Mouse (Mus musculus) ES-Bruce4 (cell line): ENCODE measurements around the gene Ntn5. TPM values are rescaled to one million over a fixed set of nuclear protein-coding genes. Genes with fewer than 3 reads are reported as not detected.

ENCODE experiments used
- H3K27ac ChIP-seq: 2 replicates; pipeline ENCODE4 v1.5.1; 2012; ENCODE audit warnings: low read length, inconsistent platforms; ENCODE audit not compliant: insufficient read depth
- H3K27me3 ChIP-seq: 2 replicates; pipeline ENCODE4 v1.6.1; 2012; ENCODE audit warnings: mild to moderate bottlenecking, low read length, inconsistent platforms; ENCODE audit not compliant: control insufficient read depth, poor library complexity, insufficient read depth, severe bottlenecking
- H3K36me3 ChIP-seq: 2 replicates; pipeline ENCODE4 v1.6.1; 2012; ENCODE audit warnings: inconsistent platforms, mild to moderate bottlenecking, low read length, moderate library complexity; ENCODE audit not compliant: control insufficient read depth, poor library complexity, insufficient read depth, severe bottlenecking
- H3K4me1 ChIP-seq: one replicate; pipeline ENCODE4 v1.8.1; 2011; ENCODE audit warnings: low read length; ENCODE audit not compliant: control insufficient read depth, insufficient read depth
- H3K4me3 ChIP-seq: 2 replicates; pipeline ENCODE4 v1.5.1; 2011; ENCODE audit warnings: low read depth, mild to moderate bottlenecking, low read length
- H3K9ac ChIP-seq: 2 replicates; pipeline ENCODE4 v1.6.1; 2012; ENCODE audit warnings: low read depth, mild to moderate bottlenecking, inconsistent platforms; ENCODE audit not compliant: poor library complexity, severe bottlenecking
- H3K9me3 ChIP-seq: replicated peaks from 2 replicates; pipeline ENCODE4 v1.6.1; 2012; ENCODE audit warnings: mild to moderate bottlenecking, low read length, inconsistent platforms; ENCODE audit not compliant: control insufficient read depth, poor library complexity, insufficient read depth, severe bottlenecking
- CTCF ChIP-seq: IDR thresholded peaks from one replicate; pipeline ENCODE4 v1.8.1; 2011; ENCODE audit warnings: low read depth, low read length
- EP300 ChIP-seq: IDR thresholded peaks from 2 replicates; pipeline ENCODE4 v1.6.1; 2011; ENCODE audit warnings: low read depth, low read length; ENCODE audit not compliant: insufficient read depth
- POLR2A ChIP-seq: IDR thresholded peaks from one replicate; pipeline ENCODE4 v1.8.1; 2011; ENCODE audit warnings: low read length; ENCODE audit not compliant: insufficient read depth
- polyA plus RNA-seq: library from polyadenylated mRNA; stranded (reverse); fragments of >200 nt; gene quantifications from 2 replicates; pipeline ENCODE4 v1.2.4, GENCODE M21; 2011; ENCODE audit warnings: low read depth; ENCODE audit not compliant: missing spikeins, insufficient read depth, insufficient read length

The Ntn5 gene
- polyA plus RNA-seq, 1 experiment = 0.51 TPM

DNA sequence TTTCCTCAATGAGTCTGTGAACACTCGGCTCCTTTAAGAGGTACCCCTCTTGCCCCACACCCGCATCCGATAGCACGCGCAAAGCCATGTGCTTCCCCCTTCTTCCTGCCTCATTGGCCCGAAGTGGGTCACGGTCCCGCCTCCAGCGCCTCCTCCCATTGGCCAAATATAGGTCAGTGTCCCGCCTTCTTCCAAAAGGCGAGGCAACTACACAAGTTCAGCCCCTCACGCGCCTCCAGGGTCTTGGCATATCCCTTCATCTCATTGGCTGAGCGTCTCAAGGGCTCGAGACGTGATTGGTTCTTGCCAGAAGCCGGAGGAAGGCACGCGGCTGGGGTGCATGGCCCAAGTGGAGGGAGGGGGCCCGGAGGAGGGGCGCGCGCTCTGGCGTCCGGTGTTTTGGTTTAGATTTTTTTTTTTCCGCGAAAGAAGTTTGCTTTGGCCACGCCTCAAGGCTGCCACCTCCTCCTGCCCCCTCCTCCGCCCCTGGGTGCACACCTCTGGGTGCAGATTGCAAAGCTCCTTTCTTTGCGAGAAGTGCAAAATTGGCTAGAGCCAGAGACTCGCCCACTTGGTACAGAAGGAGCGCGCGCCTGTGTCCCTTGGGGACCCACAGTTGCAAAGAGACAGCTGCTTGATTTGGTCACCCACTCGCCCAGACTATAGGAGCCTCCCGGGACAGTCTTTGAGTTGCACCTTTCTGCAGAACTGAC, 21.1 kb downstream of the Ntn5 start, which contains the start of gene Dbp:
TSS of gene Dbp (plus strand) at position 359 of the 713 bp plus-strand sequence.
- peak within 1 kb of the TSS; percentile 66 for H3K4me3 ChIP-seq
- no peaks in the 10 kb centered on the region for H3K9me3 ChIP-seq
- peaks cover 10% of the 10 kb centered on the region for H3K4me1 ChIP-seq
- H3K9ac ChIP-seq = peak within 1 kb of the TSS; percentile 86
- H3K27ac ChIP-seq = no peak within 1 kb of the TSS
- TF ChIP-seq EP300 (no peak), CTCF (no peak), POLR2A (no peak)
- peaks cover under 1% of the 10 kb centered on the region; the same call in 1 of the 2 replicates for H3K27me3 ChIP-seq
- no peaks in the 10 kb centered on the region for H3K36me3 ChIP-seq

DNA sequence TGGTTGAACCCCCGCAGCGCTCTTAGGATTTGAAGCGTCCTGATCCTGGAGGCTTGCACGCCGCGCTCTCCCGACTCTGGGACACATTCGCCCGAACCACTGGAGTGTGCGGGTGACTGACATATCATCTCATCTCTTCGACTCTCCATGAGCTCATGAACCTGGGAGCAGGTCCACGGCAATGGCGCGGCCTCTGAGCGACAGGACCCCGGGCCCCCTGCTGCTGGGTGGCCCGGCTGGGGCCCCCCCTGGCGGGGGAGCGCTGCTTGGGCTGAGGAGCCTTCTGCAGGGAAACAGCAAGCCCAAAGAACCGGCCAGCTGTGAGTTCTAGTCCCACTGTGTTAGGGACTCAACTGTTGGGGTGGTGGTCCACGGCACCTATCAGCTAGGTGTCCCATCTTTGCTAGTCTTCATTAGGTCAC, 21.6 kb downstream of the Ntn5 start:
- Histone ChIP-seq H3K4me1 (peaks cover 10% of the 10 kb centered on the region), H3K4me3 (peak overlapping the region; percentile 66), H3K27me3 (no peaks in the 10 kb centered on the region), H3K9ac (peak overlapping the region; percentile 34), H3K36me3 (no peaks in the 10 kb centered on the region), H3K27ac (no peak overlapping the region), H3K9me3 (no peaks in the 10 kb centered on the region)
- no peak for TF ChIP-seq EP300
- no peak for TF ChIP-seq POLR2A
- no peak for TF ChIP-seq CTCF

DNA sequence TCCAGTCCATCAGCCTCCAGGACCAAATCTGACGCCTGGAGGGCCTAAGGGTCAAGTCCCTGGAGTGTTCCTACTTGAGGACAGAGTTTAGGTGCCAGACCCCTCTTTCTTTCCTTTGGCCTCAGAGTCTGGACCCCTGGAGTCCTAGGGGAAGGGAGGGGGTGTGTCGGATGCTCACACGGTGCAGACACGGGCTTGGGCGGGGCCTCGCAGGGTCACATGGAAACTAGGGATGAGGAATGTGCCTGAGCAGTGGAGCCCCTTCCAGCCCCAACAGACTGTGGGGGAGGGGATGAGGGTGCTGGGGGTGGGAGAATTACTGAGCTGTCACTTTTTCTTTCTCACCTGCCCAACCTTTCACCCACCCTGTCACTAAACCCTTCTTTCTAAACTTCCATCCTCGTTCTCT, 22.1 kb downstream of the Ntn5 start:
- Histone ChIP-seq H3K9ac (peak overlapping the region; percentile 86), H3K27ac (no peak overlapping the region), H3K4me1 (peaks cover 10% of the 10 kb centered on the region), H3K4me3 (peak overlapping the region; percentile 89), H3K27me3 (no peaks in the 10 kb centered on the region), H3K9me3 (no peaks in the 10 kb centered on the region), H3K36me3 (no peaks in the 10 kb centered on the region)
- TF ChIP-seq CTCF (no peak), EP300 (peak; percentile 76)

DNA sequence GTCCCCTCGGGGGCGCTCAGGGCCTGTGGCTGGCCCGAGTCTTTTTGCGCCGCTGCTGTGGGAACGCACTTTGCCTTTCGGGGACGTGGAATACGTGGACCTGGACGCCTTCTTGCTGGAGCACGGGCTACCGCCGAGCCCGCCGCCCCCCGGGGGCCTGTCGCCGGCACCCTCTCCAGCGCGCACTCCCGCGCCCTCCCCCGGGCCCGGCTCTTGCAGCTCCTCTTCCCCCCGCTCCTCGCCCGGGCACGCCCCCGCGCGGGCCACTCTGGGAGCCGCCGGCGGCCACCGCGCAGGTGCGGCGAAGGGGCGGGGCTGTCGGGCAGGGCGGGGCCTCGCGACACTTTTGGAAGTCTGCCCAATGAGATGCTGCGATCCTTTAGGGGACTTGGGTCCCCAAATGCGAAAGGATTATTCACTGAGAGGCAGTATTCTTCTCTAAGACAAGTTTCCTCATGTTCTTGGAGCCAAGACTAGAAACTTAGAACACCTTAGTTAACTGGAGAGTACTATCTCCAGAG, 23.0 kb downstream of the Ntn5 start:
- TF ChIP-seq POLR2A (no peak), CTCF (no peak), EP300 (no peak)
- Histone ChIP-seq H3K9me3 (no peaks in the 10 kb centered on the region), H3K36me3 (no peaks in the 10 kb centered on the region), H3K9ac (peak overlapping the region; percentile 86), H3K27ac (peak overlapping the region; percentile 78), H3K27me3 (no peaks in the 10 kb centered on the region), H3K4me3 (peak overlapping the region; percentile 89), H3K4me1 (peaks cover 10% of the 10 kb centered on the region)

DNA sequence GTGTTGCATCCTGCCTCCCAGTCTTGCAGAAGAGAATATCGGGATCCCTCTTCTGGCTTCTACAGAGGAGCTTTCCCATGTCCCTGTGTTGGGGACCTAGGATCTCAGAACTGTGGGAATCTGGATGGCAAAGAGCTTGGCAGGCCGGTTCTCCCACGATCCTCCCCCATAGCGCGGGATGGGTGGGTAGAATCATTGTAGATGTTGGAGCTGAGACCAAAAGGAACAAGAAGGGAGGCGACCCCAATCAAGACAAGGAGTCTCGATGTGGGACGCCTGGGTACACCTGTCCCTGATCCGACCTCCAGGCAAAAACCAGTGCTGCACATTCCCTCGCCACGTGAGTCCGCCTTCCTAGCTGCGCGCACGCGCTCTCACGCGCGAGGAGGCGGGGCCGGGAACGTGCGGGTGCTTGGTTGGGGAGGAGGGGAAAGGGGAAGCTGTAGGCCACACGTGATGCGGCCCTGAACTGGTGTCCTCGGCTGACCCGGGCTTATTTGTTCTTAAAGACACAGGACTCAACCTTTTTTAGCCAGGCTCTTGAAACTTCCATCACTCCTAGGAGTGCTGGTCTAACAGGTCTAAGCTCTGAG, 23.6 kb downstream of the Ntn5 start:
- no peaks in the 10 kb centered on the region for H3K27me3 ChIP-seq
- no peaks in the 10 kb centered on the region for H3K9me3 ChIP-seq
- peaks cover 10% of the 10 kb centered on the region for H3K4me1 ChIP-seq
- peak overlapping the region; percentile 78 for H3K27ac ChIP-seq
- peak overlapping the region; percentile 60 for H3K4me3 ChIP-seq
- no peaks in the 10 kb centered on the region for H3K36me3 ChIP-seq
- H3K9ac ChIP-seq = peak overlapping the region; percentile 86
- TF ChIP-seq POLR2A (peak; percentile 75), EP300 (peak; percentile 82; the same call in 1 of the 2 replicates), CTCF (no peak)
